Mouse (Mus musculus): ENCODE results near the gene Zbtb45. TPM values are rescaled to one million over a fixed set of nuclear protein-coding genes. Genes with fewer than 3 reads are reported as not detected.
A peak's percentile ranks its signal among the peaks of the same experiment; 100 is the strongest.

Zbtb45 gene
- polyA plus RNA-seq, 1 experiment = 46.2 TPM

DNA sequence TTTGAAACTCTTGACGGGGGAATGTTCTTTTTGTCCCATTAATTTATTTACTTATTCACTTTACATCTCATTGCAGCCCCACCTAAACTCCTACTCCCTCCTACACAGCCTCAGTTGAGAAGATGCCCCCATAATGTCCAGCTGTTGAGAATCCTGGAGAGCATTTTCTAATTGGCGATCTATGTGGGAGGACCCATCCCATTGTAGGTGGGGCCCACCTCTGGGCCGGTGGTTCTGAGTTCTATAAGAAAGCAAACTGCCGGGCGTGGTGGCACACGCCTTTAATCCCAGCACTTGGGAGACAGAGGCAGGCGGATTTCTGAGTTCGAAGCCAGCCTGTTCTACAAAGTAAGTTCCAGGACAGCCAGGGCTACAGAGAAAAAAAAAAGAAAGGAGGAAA, 22.9 kb downstream of the Zbtb45 start:
- H3K27me3 ChIP-seq (ENCODE audit: control insufficient read depth, insufficient read depth, low read length) = no peaks in the 10 kb centered on the region
- no peaks in the 10 kb centered on the region for H3K36me3 ChIP-seq (ENCODE audit: control insufficient read depth, insufficient read depth, low read length)
- H3K27ac ChIP-seq (ENCODE audit: insufficient read depth, low read depth, low read length) = no peak overlapping the region
- H3K4me3 ChIP-seq (ENCODE audit: low read depth, low read length) = no peak overlapping the region
- H3K4me1 ChIP-seq (ENCODE audit: control insufficient read depth, insufficient read depth, insufficient read length, low read length) = no peaks in the 10 kb centered on the region; the same call in 1 of the 2 replicates
- TF ChIP-seq POLR2A (IDR thresholded peaks at IDR 0.05; ENCODE audit: low read depth, low read length) (no peak), CTCF (IDR thresholded peaks at IDR 0.05; ENCODE audit: extremely low read depth, insufficient read length, insufficient replicate concordance, low read depth, low read length) (no peak)
- WGBS = 73% methylated on average over 8 of the region's 8 CpGs

DNA sequence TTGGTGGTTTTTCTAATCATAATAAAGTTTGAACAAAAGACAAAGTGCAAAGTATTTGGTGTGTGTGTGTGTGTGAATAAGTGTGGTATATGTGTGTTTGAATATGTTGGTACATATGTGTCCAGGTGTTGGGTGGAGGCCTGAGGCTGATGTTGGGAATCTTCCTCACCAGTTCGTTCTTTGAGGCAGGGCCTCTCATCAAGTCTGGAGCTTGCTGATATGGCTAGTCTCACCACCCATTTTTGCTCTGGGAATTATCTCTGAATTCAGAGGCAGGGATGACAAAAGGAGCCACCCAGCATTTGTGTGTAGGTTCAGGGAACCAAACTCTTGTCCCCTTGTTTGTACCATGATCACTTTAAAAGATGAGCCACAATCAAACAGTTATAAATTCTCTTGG, 24.1 kb downstream of the Zbtb45 start:
- Histone ChIP-seq H3K27ac (ENCODE audit: insufficient read depth, low read depth, low read length) (no peak overlapping the region), H3K36me3 (ENCODE audit: control insufficient read depth, insufficient read depth, low read length) (no peaks in the 10 kb centered on the region), H3K4me3 (ENCODE audit: low read depth, low read length) (no peak overlapping the region), H3K27me3 (ENCODE audit: control insufficient read depth, insufficient read depth, low read length) (no peaks in the 10 kb centered on the region), H3K4me1 (ENCODE audit: control insufficient read depth, insufficient read depth, insufficient read length, low read length) (no peaks in the 10 kb centered on the region; the same call in 1 of the 2 replicates)
- TF ChIP-seq POLR2A (IDR thresholded peaks at IDR 0.05; ENCODE audit: low read depth, low read length) (no peak), CTCF (IDR thresholded peaks at IDR 0.05; ENCODE audit: extremely low read depth, insufficient read length, insufficient replicate concordance, low read depth, low read length) (no peak)
- 70% methylated on average over 1 of the region's 1 CpGs for WGBS

DNA sequence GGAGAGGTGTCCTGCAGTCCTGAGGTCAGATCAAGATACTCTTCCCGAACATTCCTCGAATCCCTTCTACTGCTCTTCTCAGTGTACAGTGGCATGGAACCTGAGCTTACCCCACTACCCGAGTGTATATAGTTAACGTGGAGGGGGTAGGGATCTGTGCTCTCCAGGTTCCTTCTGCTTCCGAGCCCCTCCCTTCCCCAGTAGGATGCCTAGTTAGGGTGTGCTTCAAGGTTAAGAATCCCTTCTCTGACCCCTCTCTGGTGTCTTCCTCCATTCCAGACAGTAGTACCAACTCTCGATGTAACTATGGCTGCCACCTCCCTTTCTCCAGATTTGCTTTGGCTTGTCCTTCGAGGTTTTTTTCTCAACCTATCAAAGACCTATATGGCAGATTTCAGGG, 29.5 kb downstream of the Zbtb45 start:
- Histone ChIP-seq H3K4me1 (ENCODE audit: control insufficient read depth, insufficient read depth, insufficient read length, low read length) (peaks cover 3% of the 10 kb centered on the region), H3K27ac (ENCODE audit: insufficient read depth, low read depth, low read length) (no peak overlapping the region), H3K27me3 (ENCODE audit: control insufficient read depth, insufficient read depth, low read length) (no peaks in the 10 kb centered on the region), H3K36me3 (ENCODE audit: control insufficient read depth, insufficient read depth, low read length) (no peaks in the 10 kb centered on the region), H3K4me3 (ENCODE audit: low read depth, low read length) (no peak overlapping the region)
- 90% methylated on average over 7 of the region's 7 CpGs for WGBS
- TF ChIP-seq POLR2A (IDR thresholded peaks at IDR 0.05; ENCODE audit: low read depth, low read length) (no peak), CTCF (IDR thresholded peaks at IDR 0.05; ENCODE audit: extremely low read depth, insufficient read length, insufficient replicate concordance, low read depth, low read length) (no peak)

DNA sequence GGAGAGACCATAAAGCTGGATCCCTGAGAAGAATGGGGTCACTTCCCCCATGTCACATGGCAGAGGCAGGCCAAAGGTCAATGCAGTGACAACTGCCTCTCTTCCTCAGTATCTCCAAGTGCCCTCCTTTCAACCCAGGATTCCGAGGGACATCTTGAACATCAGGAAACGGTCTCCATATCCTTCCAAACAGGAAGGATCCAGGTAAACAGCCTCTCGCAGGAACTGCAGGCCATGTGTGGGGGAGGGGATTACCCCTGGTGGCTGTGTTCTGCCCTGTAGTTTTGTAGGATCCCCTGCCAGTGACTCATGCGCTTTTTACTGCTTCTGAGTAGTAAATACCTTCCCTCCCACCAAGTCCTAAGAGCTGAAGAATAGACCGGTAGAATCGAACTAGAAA, 30.1 kb downstream of the Zbtb45 start:
- H3K36me3 ChIP-seq (ENCODE audit: control insufficient read depth, insufficient read depth, low read length) = no peaks in the 10 kb centered on the region
- H3K4me3 ChIP-seq (ENCODE audit: low read depth, low read length) = no peak overlapping the region
- H3K27ac ChIP-seq (ENCODE audit: insufficient read depth, low read depth, low read length) = no peak overlapping the region
- H3K27me3 ChIP-seq (ENCODE audit: control insufficient read depth, insufficient read depth, low read length) = no peaks in the 10 kb centered on the region
- TF ChIP-seq POLR2A (IDR thresholded peaks at IDR 0.05; ENCODE audit: low read depth, low read length) (no peak), CTCF (IDR thresholded peaks at IDR 0.05; ENCODE audit: extremely low read depth, insufficient read length, insufficient replicate concordance, low read depth, low read length) (no peak)
- 58% methylated on average over 6 of the region's 6 CpGs for WGBS
- peaks cover 3% of the 10 kb centered on the region for H3K4me1 ChIP-seq (ENCODE audit: control insufficient read depth, insufficient read depth, insufficient read length, low read length)

DNA sequence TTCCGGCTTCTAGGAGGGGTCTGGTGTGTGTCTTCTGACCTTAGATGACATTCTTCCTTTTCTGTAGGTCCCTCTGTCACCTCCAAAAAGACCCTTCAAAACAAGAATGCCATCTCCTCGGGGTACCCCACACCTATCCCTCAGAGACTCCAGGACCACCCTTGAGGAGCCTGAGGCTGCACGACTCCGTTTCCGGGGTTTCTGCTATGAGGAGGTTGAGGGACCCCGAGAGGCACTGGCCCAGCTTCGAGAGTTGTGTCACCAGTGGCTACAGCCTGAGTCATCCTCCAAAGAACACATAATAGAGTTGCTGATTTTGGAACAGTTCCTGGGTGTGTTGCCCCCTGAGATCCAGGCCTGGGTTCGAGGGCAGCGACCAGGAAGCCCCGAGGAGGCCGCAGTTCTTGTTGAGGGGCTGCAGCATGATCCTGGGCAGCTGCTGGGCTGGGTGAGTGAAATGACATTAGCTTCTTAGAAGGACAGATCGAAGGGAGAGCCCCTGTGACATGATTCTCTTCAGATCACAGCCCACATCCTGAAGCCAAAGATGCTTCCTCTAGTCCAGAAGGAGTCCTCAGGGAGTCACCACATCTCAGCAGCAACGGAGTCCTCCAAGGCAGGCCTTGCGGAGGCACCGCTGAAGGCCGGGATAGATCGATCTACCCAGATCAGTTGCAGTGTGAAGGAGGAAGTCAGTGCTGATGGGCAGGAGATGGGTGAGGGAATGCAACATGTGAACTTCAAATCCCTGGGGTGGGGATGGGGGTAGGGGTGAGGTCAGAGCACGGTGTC, 30.7 kb downstream of the Zbtb45 start:
- no peak for TF ChIP-seq CTCF (IDR thresholded peaks at IDR 0.05; ENCODE audit: extremely low read depth, insufficient read length, insufficient replicate concordance, low read depth, low read length)
- TF ChIP-seq POLR2A (IDR thresholded peaks at IDR 0.05; ENCODE audit: low read depth, low read length) = no peak
- 80% methylated on average over 18 of the region's 18 CpGs for WGBS
- H3K27ac ChIP-seq (ENCODE audit: insufficient read depth, low read depth, low read length) = no peak overlapping the region

DNA sequence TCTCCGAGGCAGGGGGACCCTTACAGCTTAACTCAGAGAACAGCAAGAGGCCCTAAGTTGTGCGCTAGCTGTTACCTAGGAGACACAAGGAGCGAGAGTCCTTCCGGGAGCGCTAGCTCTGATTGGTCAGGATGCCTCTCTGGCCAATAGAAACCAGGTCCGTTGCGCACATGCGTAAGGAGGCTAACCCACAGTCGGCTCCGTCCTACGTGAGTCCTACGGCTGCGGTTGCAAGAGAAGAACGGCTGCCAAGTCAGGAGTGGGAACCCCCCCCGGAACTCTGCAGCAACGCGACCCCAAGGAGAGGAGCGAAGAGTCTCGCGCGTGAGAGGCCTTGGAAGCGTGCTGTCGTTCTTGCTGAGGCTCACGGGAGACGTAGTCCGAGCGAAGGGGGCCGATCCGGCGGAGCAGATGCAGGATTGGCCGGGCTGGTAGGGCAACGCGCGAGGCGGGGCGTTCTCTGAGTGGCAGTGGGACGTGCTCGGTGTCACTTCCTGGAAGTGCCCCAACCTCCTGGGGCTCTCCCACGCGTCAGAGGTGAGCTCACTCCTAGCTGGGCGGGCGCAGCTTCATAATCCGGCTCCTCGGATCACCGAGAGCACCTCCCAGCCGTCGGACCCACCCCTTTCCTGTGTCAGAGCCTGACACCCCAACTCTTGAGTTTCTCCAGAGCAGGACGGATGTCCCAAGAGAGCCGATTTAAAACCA, 32.0 kb downstream of the Zbtb45 start, which contains the start of gene Zfp446:
TSS of gene Zfp446 (plus strand) at position 167 of the 708 bp plus-strand sequence.
- Histone ChIP-seq H3K27ac (ENCODE audit: insufficient read depth, low read depth, low read length) (peak within 1 kb of the TSS; percentile 87), H3K36me3 (ENCODE audit: control insufficient read depth, insufficient read depth, low read length) (no peaks in the 10 kb centered on the region), H3K27me3 (ENCODE audit: control insufficient read depth, insufficient read depth, low read length) (no peaks in the 10 kb centered on the region), H3K4me3 (ENCODE audit: low read depth, low read length) (peak within 1 kb of the TSS; percentile 72), H3K4me1 (ENCODE audit: control insufficient read depth, insufficient read depth, insufficient read length, low read length) (peaks cover 3% of the 10 kb centered on the region)
- WGBS = under 1% methylated on average over 49 of the region's 49 CpGs
- TF ChIP-seq POLR2A (IDR thresholded peaks at IDR 0.05; ENCODE audit: low read depth, low read length) = peak; percentile 68
- no peak for TF ChIP-seq CTCF (IDR thresholded peaks at IDR 0.05; ENCODE audit: extremely low read depth, insufficient read length, insufficient replicate concordance, low read depth, low read length)

More for the DNA sequence above, 30.7 kb downstream of the Zbtb45 start:
- Histone ChIP-seq H3K4me1 (ENCODE audit: control insufficient read depth, insufficient read depth, insufficient read length, low read length) (peaks cover 3% of the 10 kb centered on the region), H3K4me3 (ENCODE audit: low read depth, low read length) (no peak overlapping the region), H3K36me3 (ENCODE audit: control insufficient read depth, insufficient read depth, low read length) (no peaks in the 10 kb centered on the region), H3K27me3 (ENCODE audit: control insufficient read depth, insufficient read depth, low read length) (no peaks in the 10 kb centered on the region)

DNA sequence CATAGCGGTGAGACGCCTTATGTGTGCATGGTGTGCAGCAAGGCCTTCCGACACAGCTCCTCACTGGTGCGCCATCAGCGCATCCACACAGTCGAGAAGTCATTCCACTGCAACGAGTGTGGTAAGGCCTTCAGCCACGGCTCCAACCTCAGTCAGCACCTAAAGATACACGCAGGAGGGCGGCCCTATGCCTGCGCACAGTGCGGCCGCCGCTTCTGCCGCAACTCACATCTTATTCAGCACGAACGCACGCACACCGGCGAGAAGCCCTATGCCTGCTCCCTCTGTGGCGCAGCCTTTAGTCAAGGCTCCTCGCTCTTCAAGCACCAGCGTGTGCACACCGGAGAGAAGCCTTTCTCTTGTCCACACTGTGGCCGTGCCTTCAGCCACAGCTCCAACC, 38.9 kb downstream of the Zbtb45 start:
- TF ChIP-seq POLR2A (IDR thresholded peaks at IDR 0.05; ENCODE audit: low read depth, low read length) = no peak
- no peak for TF ChIP-seq CTCF (IDR thresholded peaks at IDR 0.05; ENCODE audit: extremely low read depth, insufficient read length, insufficient replicate concordance, low read depth, low read length)
- peaks cover 28% of the 10 kb centered on the region for H3K36me3 ChIP-seq (ENCODE audit: control insufficient read depth, insufficient read depth, low read length)
- H3K27me3 ChIP-seq (ENCODE audit: control insufficient read depth, insufficient read depth, low read length) = no peaks in the 10 kb centered on the region
- 97% methylated on average over 25 of the region's 25 CpGs for WGBS
- H3K4me1 ChIP-seq (ENCODE audit: control insufficient read depth, insufficient read depth, insufficient read length, low read length) = peaks cover 2% of the 10 kb centered on the region; the same call in 1 of the 2 replicates
- no peak overlapping the region for H3K4me3 ChIP-seq (ENCODE audit: low read depth, low read length)
- H3K27ac ChIP-seq (ENCODE audit: insufficient read depth, low read depth, low read length) = no peak overlapping the region

Measured in small intestine, adult 2 months (tissue).